Mouse (Mus musculus) retina, postnatal 1 day (tissue): ENCODE measurements at regions not wholly inside any gene's neighbourhood (a gene's known extent, or its start where the extent isn't known, plus 50 kb on each side); places are given as distances from the start of the nearest gene placed in this dataset.
"Not testable (repeated sequence)": the region's sequence is repeated elsewhere in the genome, so short reads cannot be mapped to it uniquely, and the experiment has no call there.

ENCODE experiments used
- DNase-seq: peaks from one replicate; pipeline ENCODE4 v3.0.0-alpha.2; 2012

GRCm38 (mm10) chr8:71026424-71026890, 120.7 kb downstream of the Map1s start:
- peak; percentile 58 for DNase-seq

- DNase-seq: not testable (repeated sequence)
Measured at GRCm38 (mm10) chr8:71028564-71028963, 122.8 kb downstream of the Map1s start.
